Mouse (Mus musculus): ENCODE data around the gene Bak1. TPM values are rescaled to one million over a fixed set of nuclear protein-coding genes. Genes with fewer than 3 reads are reported as not detected.
"Not testable (repeated sequence)": the region's sequence is repeated elsewhere in the genome, so short reads cannot be mapped to it uniquely, and the experiment has no call there.

The Bak1 gene
- total RNA-seq, 2 experiments from 2014 or later, result 38.6 to 117 TPM

GRCm38 (mm10) chr17:26997661-26998060 is 31.1 kb downstream of the Bak1 start:
- ATAC-seq (replicated peaks; ENCODE audit: low FRiP score, low TSS enrichment, poor library complexity, severe bottlenecking), result no peak

GRCm38 (mm10) chr17:26995562-26995961 is 33.2 kb downstream of the Bak1 start:
- 0 out of 2 replicates have a peak, but pooled peaks have one; percentile 45 for ATAC-seq (replicated peaks; ENCODE audit: low FRiP score, low TSS enrichment, poor library complexity, severe bottlenecking)

GRCm38 (mm10) chr17:26995006-26995405 is 33.8 kb downstream of the Bak1 start:
- no peak for ATAC-seq (replicated peaks; ENCODE audit: low FRiP score, low TSS enrichment, poor library complexity, severe bottlenecking)

GRCm38 (mm10) chr17:26994410-26994809 is 34.4 kb downstream of the Bak1 start:
- ATAC-seq (replicated peaks; ENCODE audit: low FRiP score, low TSS enrichment, poor library complexity, severe bottlenecking), result no peak

- no peak for ATAC-seq (replicated peaks; ENCODE audit: low FRiP score, low TSS enrichment, poor library complexity, severe bottlenecking)
Measured at GRCm38 (mm10) chr17:26990521-26990920, 38.3 kb downstream of the Bak1 start.

GRCm38 (mm10) chr17:26985503-26986179 is 43.2 kb downstream of the Bak1 start:
- ATAC-seq (replicated peaks; ENCODE audit: low FRiP score, low TSS enrichment, poor library complexity, severe bottlenecking), result no peak

GRCm38 (mm10) chr17:26983382-26983781 is 45.4 kb downstream of the Bak1 start:
- ATAC-seq (replicated peaks; ENCODE audit: low FRiP score, low TSS enrichment, poor library complexity, severe bottlenecking), result no peak

- 0 out of 2 replicates have a peak, but pooled peaks have one; percentile 22 for ATAC-seq (replicated peaks; ENCODE audit: low FRiP score, low TSS enrichment, poor library complexity, severe bottlenecking)
Measured at GRCm38 (mm10) chr17:26981050-26981449, 47.8 kb downstream of the Bak1 start.

GRCm38 (mm10) chr17:26979426-26979825 is 49.4 kb downstream of the Bak1 start:
- ATAC-seq (replicated peaks; ENCODE audit: low FRiP score, low TSS enrichment, poor library complexity, severe bottlenecking), result no peak

GRCm38 (mm10) chr17:26977354-26977753 is 51.5 kb downstream of the Bak1 start:
- ATAC-seq (replicated peaks; ENCODE audit: low FRiP score, low TSS enrichment, poor library complexity, severe bottlenecking), result not testable (repeated sequence)

- ATAC-seq (replicated peaks; ENCODE audit: low FRiP score, low TSS enrichment, poor library complexity, severe bottlenecking), result no peak
Measured at GRCm38 (mm10) chr17:26975415-26975814, 53.4 kb downstream of the Bak1 start.

- no peak for ATAC-seq (replicated peaks; ENCODE audit: low FRiP score, low TSS enrichment, poor library complexity, severe bottlenecking)
Measured at GRCm38 (mm10) chr17:26974547-26974946, 54.3 kb downstream of the Bak1 start.

GRCm38 (mm10) chr17:26972703-26973574 is 55.9 kb downstream of the Bak1 start, which contains the start of gene Zbtb9:
Gene Zbtb9 (plus strand): TSS chr17:26973167.
- ATAC-seq (replicated peaks; ENCODE audit: low FRiP score, low TSS enrichment, poor library complexity, severe bottlenecking), result peak; percentile 96

- no peak for ATAC-seq (replicated peaks; ENCODE audit: low FRiP score, low TSS enrichment, poor library complexity, severe bottlenecking)
Measured at GRCm38 (mm10) chr17:26972107-26972506, 56.7 kb downstream of the Bak1 start.

- no peak for ATAC-seq (replicated peaks; ENCODE audit: low FRiP score, low TSS enrichment, poor library complexity, severe bottlenecking)
Measured at GRCm38 (mm10) chr17:26971247-26971905, 57.4 kb downstream of the Bak1 start.

- ATAC-seq (replicated peaks; ENCODE audit: low FRiP score, low TSS enrichment, poor library complexity, severe bottlenecking), result no peak
Measured at GRCm38 (mm10) chr17:26970221-26970620, 58.6 kb downstream of the Bak1 start.

Data from megakaryocyte-erythroid progenitor cell, adult 5-6 weeks (primary cell).